28 mouse cellular contexts compared by ENCODE assay signal in genomic region chr13:30258802-30259201, GRCm38 (mm10).
DNase-seq lines count a peak whose midpoint lies in the region; TF ChIP-seq lines count a peak whose summit lies in the region.
"Had no signal": no experiment of that assay in that cellular context is flagged by ENCODE, and none has a peak within 500 bp of the region (broad histone marks: within the 10 kb centered on the region; RNA-seq: fewer than 3 reads in every experiment).

No protein-coding gene starts in this region.

- H3K27me3 ChIP-seq in thymus, adult 2 months (ENCODE audit: control insufficient read depth, insufficient read depth, low read length), result no peaks in the 10 kb centered on the region
- H3K27me3 ChIP-seq: embryonic facial prominence, embryonic 12.5 days; limb, embryonic 15.5 days; liver, embryonic 13.5 days; neural tube, embryonic 13.5 days; Patski had no signal

- no peak for TF ChIP-seq POLR2A in thymus, adult 2 months (IDR thresholded peaks at IDR 0.05; ENCODE audit: control insufficient read depth, extremely low read depth, insufficient read depth, low read length, poor library complexity)

- H3K4me1 ChIP-seq in thymus, adult 2 months (replicated peaks; ENCODE audit: control insufficient read depth, insufficient read depth, low read length), result peaks cover 7% of the 10 kb centered on the region

- no peaks in the 10 kb centered on the region for H3K36me3 ChIP-seq in thymus, adult 2 months (ENCODE audit: control insufficient read depth, insufficient read depth, low read length)
- H3K36me3 ChIP-seq: embryonic facial prominence, embryonic 12.5 days; forebrain, embryonic 10.5 days; hindbrain, embryonic 13.5 days; limb, embryonic 10.5 days; limb, embryonic 15.5 days; liver, embryonic 13.5 days; neural tube, embryonic 13.5 days had no signal

- TF ChIP-seq CTCF in thymus, adult 2 months (IDR thresholded peaks at IDR 0.05; ENCODE audit: borderline replicate concordance, control insufficient read depth, extremely low read depth, insufficient read depth, low read length, poor library complexity), result no peak

- no peak overlapping the region for H3K4me3 ChIP-seq in thymus, adult 2 months (ENCODE audit: control insufficient read depth, insufficient read depth, low read length)
- H3K4me3 ChIP-seq: embryonic facial prominence, embryonic 12.5 days; forebrain, embryonic 10.5 days; hindbrain, embryonic 13.5 days; limb, embryonic 10.5 days; limb, embryonic 15.5 days; liver, embryonic 13.5 days; myocyte; neural tube, embryonic 13.5 days had no signal

- DNase-seq in heart, adult 11 months, result peak; percentile 85
- no peak for DNase-seq in heart, postnatal 4 days
- DNase-seq in thymus, postnatal 0 days (ENCODE audit: low spot score), result peak; percentile 10
- DNase-seq in thymus, adult 2 months, result no peak
- peak; percentile 36 for DNase-seq in induced T-regulatory cell, adult 2 months (ENCODE audit: low read depth)
- no peak for DNase-seq in thymus, postnatal 4 days
- DNase-seq in frontal cortex, adult 2 months (ENCODE audit: extremely low spot score in 1 of 2, low spot score in 1 of 2), result no peak
- DNase-seq: adrenal gland, postnatal 14 days; cerebellum, adult 11 months; cerebellum, adult 9-10 months; cerebellum, postnatal 36 days; gastrocnemius, postnatal 25 days; heart, adult 18-20 months; heart, postnatal 36 days; kidney, adult 11 months; layer of hippocampus, postnatal 36 days; liver, embryonic 13.5 days; lung, adult 18-20 months; lung, postnatal 10 days; thymus, postnatal 14 days had no signal

- WGBS in thymus, adult 2 months, result 54% methylated on average over 10 of the region's 10 CpGs

- H3K27ac ChIP-seq in thymus, adult 2 months (ENCODE audit: control insufficient read depth, insufficient read depth, low read length), result no peak overlapping the region
- H3K27ac ChIP-seq: forebrain, embryonic 10.5 days; hindbrain, embryonic 13.5 days; limb, embryonic 10.5 days; limb, embryonic 15.5 days; liver, embryonic 13.5 days; neural tube, embryonic 13.5 days had no signal

Comparison
In these comparisons a context has a peak if more than half of its experiments do, and no peak if none do; other contexts are left out.
1. DNase-seq: peak in heart, adult 11 months (single experiment), thymus, postnatal 0 days (single experiment) and induced T-regulatory cell, adult 2 months (single experiment); none in heart, postnatal 4 days (single experiment), thymus, adult 2 months (single experiment), thymus, postnatal 4 days (single experiment) and frontal cortex, adult 2 months (0 of 2).